Mouse (Mus musculus): Measurements from ENCODE around the gene Taf4.

DNA sequence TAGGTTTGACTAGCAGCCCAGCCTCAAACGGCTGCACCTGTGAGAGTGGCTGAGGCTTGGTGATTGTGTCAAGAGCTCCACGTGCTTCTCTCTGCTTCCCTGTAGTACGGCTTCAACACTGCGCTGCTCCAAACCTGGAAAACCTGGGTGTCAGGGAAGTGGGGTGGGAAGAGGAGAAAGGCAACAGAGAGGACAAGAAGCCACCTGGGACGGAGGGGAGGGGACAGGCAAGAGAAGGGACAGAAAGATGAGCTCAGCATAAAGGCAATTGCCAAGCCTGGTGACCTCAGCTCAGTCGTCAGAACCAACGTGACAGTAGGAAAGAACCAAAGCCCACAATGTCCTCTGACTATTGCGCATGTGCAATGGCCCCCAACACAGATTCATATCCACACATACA is 44.5 kb upstream of the Taf4 start:
- TF ChIP-seq POLR2A (IDR thresholded peaks at IDR 0.05; ENCODE audit: borderline replicate concordance, insufficient read depth, low read length) = no peak
- no peak for TF ChIP-seq CTCF (IDR thresholded peaks at IDR 0.05; ENCODE audit: borderline replicate concordance, insufficient read depth, low read depth, low read length)

All from cerebellum, adult 2 months (tissue).